Mouse (Mus musculus) MEL (cell line): ENCODE data around the gene Gsto2. TPM values are rescaled to one million over a fixed set of nuclear protein-coding genes. Genes with fewer than 3 reads are reported as not detected.

Experiments used
- DNase-seq: peaks from one replicate; pipeline ENCODE4 v3.0.0; 2011; ENCODE audit warnings: low read depth, low spot score
- H3K27ac ChIP-seq: 2 replicates; pipeline ENCODE4 v1.5.1; 2012; ENCODE audit warnings: low read depth, mild to moderate bottlenecking, control low read depth, low read length, moderate library complexity; ENCODE audit not compliant: control insufficient read depth
- H3K27me3 ChIP-seq, 2 experiments: fragments of 150-350 bp in 1 of 2; sonication (generic) in 1 of 2; 2 replicates each; pipeline ENCODE4 v1.6.1; 2012; ENCODE audit warnings: low read length in 2 of 2, mild to moderate bottlenecking in 2 of 2, improper control_type of control experiment in 1 of 2, moderate library complexity in 1 of 2; ENCODE audit not compliant: insufficient read depth in 2 of 2, control insufficient read depth in 1 of 2
- H3K36me3 ChIP-seq, 2 experiments: 2 replicates each; pipeline ENCODE4 v1.6.1; 2012 to 2014; ENCODE audit warnings: low read length in 2 of 2, improper control_type of control experiment in 1 of 2, inconsistent platforms in 1 of 2, mild to moderate bottlenecking in 1 of 2; ENCODE audit not compliant: insufficient read depth in 2 of 2, control insufficient read depth in 1 of 2
- H3K4me1 ChIP-seq, 2 experiments: fragments of 150-350 bp in 1 of 2; sonication (generic) in 1 of 2; 2 replicates each; pipeline ENCODE4 v1.6.1; 2012; ENCODE audit warnings: low read length in 2 of 2, improper control_type of control experiment in 1 of 2, mild to moderate bottlenecking in 1 of 2; ENCODE audit not compliant: insufficient read depth in 2 of 2, control insufficient read depth in 1 of 2
- H3K4me3 ChIP-seq, 2 experiments: fragments of 150-350 bp in 1 of 2; sonication (generic) in 1 of 2; 2 replicates each; pipeline ENCODE4 v1.5.1; 2012; ENCODE audit warnings: low read depth in 2 of 2, low read length in 2 of 2, mild to moderate bottlenecking in 2 of 2, moderate library complexity in 2 of 2, control low read depth in 1 of 2, improper control_type of control experiment in 1 of 2; ENCODE audit not compliant: control insufficient read depth in 1 of 2, insufficient read depth in 1 of 2
- H3K79me2 ChIP-seq: 2 replicates; pipeline ENCODE4 v1.6.1; 2012; ENCODE audit warnings: mild to moderate bottlenecking, low read length, moderate library complexity; ENCODE audit not compliant: control insufficient read depth, poor library complexity, insufficient read depth
- H3K9ac ChIP-seq: 2 replicates; pipeline ENCODE4 v1.6.1; 2012; ENCODE audit warnings: low read depth, mild to moderate bottlenecking, control low read depth, low read length, moderate library complexity; ENCODE audit not compliant: control insufficient read depth, poor library complexity, severe bottlenecking
- H3K9me3 ChIP-seq: fragments of 150-350 bp; sonication (generic); replicated peaks from 2 replicates; pipeline ENCODE4 v1.6.1; 2012; ENCODE audit warnings: mild to moderate bottlenecking, low read length, improper control_type of control experiment, moderate library complexity; ENCODE audit not compliant: insufficient read depth
- BHLHE40 ChIP-seq: IDR thresholded peaks from 2 replicates; pipeline ENCODE4 v1.6.1; 2012; ENCODE audit warnings: low read depth, mild to moderate bottlenecking, inconsistent platforms, low read length, improper control_type of control experiment, borderline replicate concordance
- CHD1 ChIP-seq: IDR thresholded peaks from 2 replicates; pipeline ENCODE4 v1.6.1; 2012; ENCODE audit warnings: low read depth, mild to moderate bottlenecking, inconsistent platforms, low read length, improper control_type of control experiment
- CTCF ChIP-seq, 3 experiments: IDR thresholded peaks in 2 of 3; conservative IDR thresholded peaks in 1 of 3; 2 replicates each; pipeline ENCODE4 v1.5.1; 2011 to 2012; ENCODE audit warnings: low read length in 3 of 3, low read depth in 2 of 3, mild to moderate bottlenecking in 2 of 3, improper control_type of control experiment in 1 of 3, inconsistent platforms in 1 of 3, mixed read lengths in 1 of 3, moderate library complexity in 1 of 3; ENCODE audit not compliant: control insufficient read depth in 1 of 3, insufficient read depth in 1 of 3, poor library complexity in 1 of 3, severe bottlenecking in 1 of 3
- ETS1 ChIP-seq: IDR thresholded peaks from 2 replicates; pipeline ENCODE4 v1.6.1; 2012; ENCODE audit warnings: low read depth, mild to moderate bottlenecking, inconsistent platforms, low read length, improper control_type of control experiment, moderate library complexity
- GABPA ChIP-seq: IDR thresholded peaks from 2 replicates; pipeline ENCODE4 v1.6.1; 2012; ENCODE audit warnings: low read depth, mild to moderate bottlenecking, inconsistent platforms, low read length, improper control_type of control experiment, moderate library complexity
- GATA1 ChIP-seq: IDR thresholded peaks from 2 replicates; pipeline ENCODE4 v1.6.1; 2011; ENCODE audit warnings: low read depth, low read length, improper control_type of control experiment
- HCFC1 ChIP-seq: IDR thresholded peaks from 2 replicates; pipeline ENCODE4 v1.6.1; 2012; ENCODE audit warnings: low read depth, mild to moderate bottlenecking, inconsistent platforms, low read length, improper control_type of control experiment, moderate library complexity
- MAX ChIP-seq: IDR thresholded peaks from 2 replicates; pipeline ENCODE4 v1.6.1; 2011; ENCODE audit warnings: low read length, improper control_type of control experiment
- MXI1 ChIP-seq: IDR thresholded peaks from 2 replicates; pipeline ENCODE4 v1.6.1; 2011; ENCODE audit warnings: mild to moderate bottlenecking, low read depth, low read length, improper control_type of control experiment
- NELFE ChIP-seq: IDR thresholded peaks from 2 replicates; pipeline ENCODE4 v1.6.1; 2011; ENCODE audit warnings: low read depth, low read length, improper control_type of control experiment
- NRF1 ChIP-seq: IDR thresholded peaks from 2 replicates; pipeline ENCODE4 v1.6.1; 2014; ENCODE audit warnings: low read depth, mild to moderate bottlenecking, inconsistent platforms, low read length, improper control_type of control experiment, moderate library complexity; ENCODE audit not compliant: poor library complexity, insufficient read depth, severe bottlenecking
- POLR2A ChIP-seq, 2 experiments: IDR thresholded peaks; 2 replicates each; pipeline ENCODE4 v1.6.1; 2011 to 2012; ENCODE audit warnings: low read length in 2 of 2, mild to moderate bottlenecking in 2 of 2, control low read depth in 1 of 2, improper control_type of control experiment in 1 of 2, low read depth in 1 of 2, moderate library complexity in 1 of 2; ENCODE audit not compliant: control insufficient read depth in 1 of 2, insufficient read depth in 1 of 2, poor library complexity in 1 of 2
- POLR2AphosphoS2 ChIP-seq: IDR thresholded peaks from 2 replicates; pipeline ENCODE4 v1.6.1; 2011; ENCODE audit warnings: low read length, improper control_type of control experiment
- POLR2AphosphoS5 ChIP-seq: IDR thresholded peaks from 2 replicates; pipeline ENCODE4 v1.6.1; 2012; ENCODE audit warnings: low read depth, borderline replicate concordance, mild to moderate bottlenecking, inconsistent platforms, low read length, moderate library complexity, mixed read lengths
- RAD21 ChIP-seq: IDR thresholded peaks from 2 replicates; pipeline ENCODE4 v1.6.1; 2011; ENCODE audit warnings: mild to moderate bottlenecking, low read depth, low read length, improper control_type of control experiment
- RCOR1 ChIP-seq: IDR thresholded peaks from 2 replicates; pipeline ENCODE4 v1.6.1; 2012; ENCODE audit warnings: low read depth, mild to moderate bottlenecking, inconsistent platforms, low read length, improper control_type of control experiment
- SIN3A ChIP-seq: IDR thresholded peaks from 2 replicates; pipeline ENCODE4 v1.6.1; 2012; ENCODE audit warnings: low read length, improper control_type of control experiment, inconsistent platforms
- SMC3 ChIP-seq: IDR thresholded peaks from 2 replicates; pipeline ENCODE4 v1.6.1; 2011; ENCODE audit warnings: low read depth, low read length, improper control_type of control experiment
- TBP ChIP-seq: IDR thresholded peaks from 2 replicates; pipeline ENCODE4 v1.8.0; 2011; ENCODE audit warnings: low read depth, low read length, improper control_type of control experiment
- TCF12 ChIP-seq: IDR thresholded peaks from 2 replicates; pipeline ENCODE4 v1.6.1; 2014; ENCODE audit warnings: low read depth, mild to moderate bottlenecking, inconsistent platforms, low read length, improper control_type of control experiment, moderate library complexity
- UBTF ChIP-seq: IDR thresholded peaks from 2 replicates; pipeline ENCODE4 v1.6.1; 2012; ENCODE audit warnings: low read depth, mild to moderate bottlenecking, inconsistent platforms, low read length, improper control_type of control experiment, moderate library complexity, borderline replicate concordance; ENCODE audit not compliant: insufficient read depth
- polyA plus RNA-seq, 2 experiments: library from polyadenylated mRNA; stranded (reverse) in 1 of 2; unstranded in 1 of 2; fragments of >175 nt in 1 of 2; fragments of >200 nt in 1 of 2; gene quantifications; 2 replicates each; pipeline versions ENCODE4 v1.2.1 to v1.2.4; 2012; ENCODE audit warnings: low replicate concordance in 2 of 2, low read depth in 1 of 2; ENCODE audit not compliant: insufficient read length in 2 of 2, insufficient read depth in 1 of 2, missing spikeins in 1 of 2
- total RNA-seq: library from RNA; depleted of rRNA; stranded (reverse); fragments of 300-350 nt; gene quantifications from 2 replicates; pipeline ENCODE4 v1.2.3, GENCODE M21; 2012

Gene Gsto2
- total and polyA plus RNA-seq, 3 experiments = 0.14 TPM; not detected in 2

GRCm38 (mm10) chr19:47870102-47870666 is 4.8 kb downstream of the Gsto2 start:
- no peaks in the 10 kb centered on the region for H3K79me2 ChIP-seq

GRCm38 (mm10) chr19:47871515-47871914 is 6.2 kb downstream of the Gsto2 start:
- DNase-seq = no peak

More at GRCm38 (mm10) chr19:47870102-47870666, 4.8 kb downstream of the Gsto2 start:
- no peak for TF ChIP-seq POLR2A (IDR thresholded peaks at IDR 0.05; ENCODE audit: control insufficient read depth in 1 of 2, insufficient read depth in 1 of 2, low read depth in 1 of 2, low read length in 2 of 2, poor library complexity in 1 of 2)
- TF ChIP-seq UBTF = no peak
- TF ChIP-seq CHD1 = no peak
- TF ChIP-seq ETS1 = no peak
- TF ChIP-seq GABPA = no peak
- no peak for TF ChIP-seq MAX
- TF ChIP-seq GATA1 = no peak
- TF ChIP-seq BHLHE40 = no peak
- TF ChIP-seq NRF1 = no peak
- no peak for TF ChIP-seq SMC3
- TF ChIP-seq POLR2AphosphoS5 = no peak
- no peak for TF ChIP-seq SIN3A
- no peak for TF ChIP-seq HCFC1
- TF ChIP-seq RCOR1 = no peak
- no peak for TF ChIP-seq TBP
- TF ChIP-seq TCF12 = no peak
- no peak for TF ChIP-seq NELFE
- TF ChIP-seq POLR2AphosphoS2 = no peak
- no peak for TF ChIP-seq MXI1
- TF ChIP-seq, all 39 proteins: peak for 0
- DNase-seq = no peak
- Histone ChIP-seq H3K27ac (no peak overlapping the region), H3K9me3 (no peaks in the 10 kb centered on the region), H3K9ac (no peak overlapping the region), H3K4me3 (no peak overlapping the region), H3K36me3 (no peaks in the 10 kb centered on the region), H3K27me3 (no peaks in the 10 kb centered on the region), H3K4me1 (no peaks in the 10 kb centered on the region; a peak in 1 of 4 replicates)

More at GRCm38 (mm10) chr19:47871515-47871914, 6.2 kb downstream of the Gsto2 start:
- Histone ChIP-seq H3K9me3 (no peaks in the 10 kb centered on the region), H3K4me3 (no peak overlapping the region), H3K36me3 (no peaks in the 10 kb centered on the region), H3K4me1 (no peaks in the 10 kb centered on the region; a peak in 1 of 4 replicates), H3K27me3 (no peaks in the 10 kb centered on the region), H3K27ac (no peak overlapping the region), H3K9ac (no peak overlapping the region)
- TF ChIP-seq SIN3A (no peak), MAX (no peak), RAD21 (no peak), CTCF (IDR thresholded peaks at IDR 0.05 in 2 of 3, conservative IDR thresholded peaks at IDR 0.05 in 1 of 3; ENCODE audit: control insufficient read depth in 1 of 3, insufficient read depth in 1 of 3, low read depth in 2 of 3, low read length in 3 of 3, poor library complexity in 1 of 3, severe bottlenecking in 1 of 3) (no peak)
- TF ChIP-seq, all 39 proteins: peak for 0
- H3K79me2 ChIP-seq = no peaks in the 10 kb centered on the region
